Mouse (Mus musculus) testis, adult 2 months (tissue): ENCODE data around the gene Zfp933.
"Not testable (repeated sequence)": the region's sequence is repeated elsewhere in the genome, so short reads cannot be mapped to it uniquely, and the experiment has no call there.

ENCODE experiments used
- CTCF ChIP-seq: fragments of 200-500 bp; IDR thresholded peaks from 2 replicates; pipeline ENCODE4 v1.5.1; 2012; ENCODE audit warnings: low read depth, mild to moderate bottlenecking, inconsistent platforms, low read length, moderate library complexity; ENCODE audit not compliant: control insufficient read depth, insufficient read depth, insufficient replicate concordance
- POLR2A ChIP-seq: fragments of 200-500 bp; IDR thresholded peaks from 2 replicates; pipeline ENCODE4 v1.6.1; 2012; ENCODE audit warnings: low read depth, mild to moderate bottlenecking, inconsistent platforms, low read length, moderate library complexity; ENCODE audit not compliant: control insufficient read depth

- not testable (repeated sequence) for TF ChIP-seq POLR2A, CTCF
These were observed 56.4 kb downstream of the Zfp933 start for GRCm38 (mm10) chr4:147791729-147792128.
